Mouse (Mus musculus): ENCODE data around the gene Islr2.

The Islr2 gene

GRCm38 (mm10) chr9:58218539-58218938, 14.4 kb upstream of the Islr2 start:
- DNase-seq: no peak

GRCm38 (mm10) chr9:58216402-58216801, 12.3 kb upstream of the Islr2 start:
- DNase-seq: no peak

GRCm38 (mm10) chr9:58214519-58215180, 10.5 kb upstream of the Islr2 start:
- DNase-seq: no peak

GRCm38 (mm10) chr9:58213865-58214264, 9.7 kb upstream of the Islr2 start:
- DNase-seq: no peak

- no peak for DNase-seq
Observed at GRCm38 (mm10) chr9:58213377-58213776, 9.3 kb upstream of the Islr2 start.

GRCm38 (mm10) chr9:58210304-58210627, 6.1 kb upstream of the Islr2 start:
- DNase-seq: no peak

- DNase-seq: no peak
Observed at GRCm38 (mm10) chr9:58209462-58210303, 5.6 kb upstream of the Islr2 start.

- DNase-seq: no peak
Observed at GRCm38 (mm10) chr9:58206013-58206412, 1.9 kb upstream of the Islr2 start.

- peak; percentile 78 for DNase-seq
Observed at GRCm38 (mm10) chr9:58204448-58205000, 405 bp upstream of the Islr2 start.

- no peak for DNase-seq
Observed at GRCm38 (mm10) chr9:58202676-58203453, 1.3 kb downstream of the Islr2 start.

- DNase-seq: no peak
Observed at GRCm38 (mm10) chr9:58201861-58202549, 2.1 kb downstream of the Islr2 start.

GRCm38 (mm10) chr9:58201091-58201842, 2.9 kb downstream of the Islr2 start:
- no peak for DNase-seq

- DNase-seq: no peak
Observed at GRCm38 (mm10) chr9:58200270-58201090, 3.6 kb downstream of the Islr2 start.

GRCm38 (mm10) chr9:58199381-58200269, 4.5 kb downstream of the Islr2 start:
- DNase-seq: no peak

- peak; percentile 41 for DNase-seq
Observed at GRCm38 (mm10) chr9:58198801-58199371, 5.2 kb downstream of the Islr2 start.

GRCm38 (mm10) chr9:58197781-58198701, 6.1 kb downstream of the Islr2 start:
- peak; percentile 24 for DNase-seq

- no peak for DNase-seq
Observed at GRCm38 (mm10) chr9:58196610-58197567, 7.2 kb downstream of the Islr2 start.

All from cerebellum, adult 11-12 months (tissue).